Mouse (Mus musculus): ENCODE measurements at regions not wholly inside any gene's neighbourhood (a gene's known extent, or its start where the extent isn't known, plus 50 kb on each side); places are given as distances from the start of the nearest gene placed in this dataset.

- no peaks in the 10 kb centered on the region for H3K9me3 ChIP-seq (replicated peaks; ENCODE audit: control insufficient read depth, low read length)
- no peaks in the 10 kb centered on the region for H3K36me3 ChIP-seq (replicated peaks; ENCODE audit: control insufficient read depth, insufficient read depth, low read depth, low read length)
- H3K27ac ChIP-seq (replicated peaks; ENCODE audit: low read depth, low read length): no peak overlapping the region
- H3K27me3 ChIP-seq (ENCODE audit: control insufficient read depth, insufficient read depth, low read length): no peaks in the 10 kb centered on the region
- no peaks in the 10 kb centered on the region for H3K4me1 ChIP-seq (ENCODE audit: control insufficient read depth, insufficient read depth, low read length)
- no peak overlapping the region for H3K9ac ChIP-seq (replicated peaks; ENCODE audit: low read length)
- no peak for DNase-seq (ENCODE audit: low spot score)
- WGBS: 84% methylated on average over 6 of the region's 6 CpGs
- no peak overlapping the region for H3K4me2 ChIP-seq (ENCODE audit: low read depth, low read length)
- ATAC-seq (replicated peaks; ENCODE audit: insufficient number of reproducible peaks, low FRiP score, low TSS enrichment, low read depth): no peak
- H3K4me3 ChIP-seq (ENCODE audit: low read depth, low read length): no peak overlapping the region
These were observed 103.3 kb upstream of the Cdh5 start for GRCm38 (mm10) chr8:103998143-103998542.

- Histone ChIP-seq H3K36me3 (replicated peaks; ENCODE audit: control insufficient read depth, insufficient read depth, low read depth, low read length) (no peaks in the 10 kb centered on the region), H3K9me3 (replicated peaks; ENCODE audit: control insufficient read depth, low read length) (no peaks in the 10 kb centered on the region), H3K27me3 (ENCODE audit: control insufficient read depth, insufficient read depth, low read length) (no peaks in the 10 kb centered on the region), H3K4me3 (ENCODE audit: low read depth, low read length) (no peak overlapping the region), H3K4me1 (ENCODE audit: control insufficient read depth, insufficient read depth, low read length) (no peaks in the 10 kb centered on the region), H3K27ac (replicated peaks; ENCODE audit: low read depth, low read length) (no peak overlapping the region), H3K4me2 (ENCODE audit: low read depth, low read length) (no peak overlapping the region), H3K9ac (replicated peaks; ENCODE audit: low read length) (no peak overlapping the region)
- DNase-seq (ENCODE audit: low spot score) (no peak), ATAC-seq (replicated peaks; ENCODE audit: insufficient number of reproducible peaks, low FRiP score, low TSS enrichment, low read depth) (no peak)
- WGBS: 64% methylated on average over 2 of the region's 2 CpGs
These were observed 94.2 kb upstream of the Cdh5 start for GRCm38 (mm10) chr8:104007209-104007608.

- no peak overlapping the region for H3K4me3 ChIP-seq (ENCODE audit: low read depth, low read length)
- no peaks in the 10 kb centered on the region for H3K36me3 ChIP-seq (replicated peaks; ENCODE audit: control insufficient read depth, insufficient read depth, low read depth, low read length)
- H3K4me2 ChIP-seq (ENCODE audit: low read depth, low read length): no peak overlapping the region
- no peaks in the 10 kb centered on the region for H3K4me1 ChIP-seq (ENCODE audit: control insufficient read depth, insufficient read depth, low read length)
- ATAC-seq (replicated peaks; ENCODE audit: insufficient number of reproducible peaks, low FRiP score, low TSS enrichment, low read depth) (no peak), DNase-seq (ENCODE audit: low spot score) (no peak)
- no peak overlapping the region for H3K27ac ChIP-seq (replicated peaks; ENCODE audit: low read depth, low read length)
- WGBS: 54% methylated on average over 5 of the region's 5 CpGs
- no peaks in the 10 kb centered on the region for H3K9me3 ChIP-seq (replicated peaks; ENCODE audit: control insufficient read depth, low read length)
- no peak overlapping the region for H3K9ac ChIP-seq (replicated peaks; ENCODE audit: low read length)
- H3K27me3 ChIP-seq (ENCODE audit: control insufficient read depth, insufficient read depth, low read length): no peaks in the 10 kb centered on the region
These were observed 92.7 kb upstream of the Cdh5 start for GRCm38 (mm10) chr8:104008756-104009155.

GRCm38 (mm10) chr8:104009306-104009705 is 92.1 kb upstream of the Cdh5 start:
- Histone ChIP-seq H3K9ac (replicated peaks; ENCODE audit: low read length) (no peak overlapping the region), H3K27me3 (ENCODE audit: control insufficient read depth, insufficient read depth, low read length) (no peaks in the 10 kb centered on the region), H3K4me3 (ENCODE audit: low read depth, low read length) (no peak overlapping the region), H3K9me3 (replicated peaks; ENCODE audit: control insufficient read depth, low read length) (no peaks in the 10 kb centered on the region), H3K4me1 (ENCODE audit: control insufficient read depth, insufficient read depth, low read length) (no peaks in the 10 kb centered on the region), H3K4me2 (ENCODE audit: low read depth, low read length) (no peak overlapping the region), H3K36me3 (replicated peaks; ENCODE audit: control insufficient read depth, insufficient read depth, low read depth, low read length) (no peaks in the 10 kb centered on the region), H3K27ac (replicated peaks; ENCODE audit: low read depth, low read length) (no peak overlapping the region)
- no peak for ATAC-seq (replicated peaks; ENCODE audit: insufficient number of reproducible peaks, low FRiP score, low TSS enrichment, low read depth)
- no peak for DNase-seq (ENCODE audit: low spot score)
- 90% methylated on average over 6 of the region's 6 CpGs for WGBS

GRCm38 (mm10) chr8:104022231-104022630 is 79.2 kb upstream of the Cdh5 start:
- Histone ChIP-seq H3K36me3 (replicated peaks; ENCODE audit: control insufficient read depth, insufficient read depth, low read depth, low read length) (no peaks in the 10 kb centered on the region), H3K4me2 (ENCODE audit: low read depth, low read length) (no peak overlapping the region), H3K4me3 (ENCODE audit: low read depth, low read length) (no peak overlapping the region), H3K4me1 (ENCODE audit: control insufficient read depth, insufficient read depth, low read length) (no peaks in the 10 kb centered on the region), H3K27me3 (ENCODE audit: control insufficient read depth, insufficient read depth, low read length) (no peaks in the 10 kb centered on the region), H3K9me3 (replicated peaks; ENCODE audit: control insufficient read depth, low read length) (no peaks in the 10 kb centered on the region), H3K27ac (replicated peaks; ENCODE audit: low read depth, low read length) (peak overlapping the region; percentile 86), H3K9ac (replicated peaks; ENCODE audit: low read length) (no peak overlapping the region)
- DNase-seq (ENCODE audit: low spot score): no peak
- WGBS: 62% methylated on average over 7 of the region's 7 CpGs
- ATAC-seq (replicated peaks; ENCODE audit: insufficient number of reproducible peaks, low FRiP score, low TSS enrichment, low read depth): no peak

GRCm38 (mm10) chr8:104022691-104023509 is 78.5 kb upstream of the Cdh5 start:
- no peaks in the 10 kb centered on the region for H3K27me3 ChIP-seq (ENCODE audit: control insufficient read depth, insufficient read depth, low read length)
- peak; percentile 88 for DNase-seq (ENCODE audit: low spot score)
- no peak overlapping the region for H3K4me3 ChIP-seq (ENCODE audit: low read depth, low read length)
- no peak overlapping the region for H3K4me2 ChIP-seq (ENCODE audit: low read depth, low read length)
- H3K9me3 ChIP-seq (replicated peaks; ENCODE audit: control insufficient read depth, low read length): no peaks in the 10 kb centered on the region
- 24% methylated on average over 9 of the region's 9 CpGs for WGBS
- H3K9ac ChIP-seq (replicated peaks; ENCODE audit: low read length): no peak overlapping the region
- peak overlapping the region; percentile 86 for H3K27ac ChIP-seq (replicated peaks; ENCODE audit: low read depth, low read length)
- no peaks in the 10 kb centered on the region for H3K36me3 ChIP-seq (replicated peaks; ENCODE audit: control insufficient read depth, insufficient read depth, low read depth, low read length)
- ATAC-seq (replicated peaks; ENCODE audit: insufficient number of reproducible peaks, low FRiP score, low TSS enrichment, low read depth): peak; percentile 93
- no peaks in the 10 kb centered on the region for H3K4me1 ChIP-seq (ENCODE audit: control insufficient read depth, insufficient read depth, low read length)

GRCm38 (mm10) chr8:104027161-104027821 is 74.1 kb upstream of the Cdh5 start:
- Histone ChIP-seq H3K27me3 (ENCODE audit: control insufficient read depth, insufficient read depth, low read length) (no peaks in the 10 kb centered on the region), H3K9ac (replicated peaks; ENCODE audit: low read length) (no peak overlapping the region), H3K4me2 (ENCODE audit: low read depth, low read length) (no peak overlapping the region), H3K27ac (replicated peaks; ENCODE audit: low read depth, low read length) (no peak overlapping the region), H3K36me3 (replicated peaks; ENCODE audit: control insufficient read depth, insufficient read depth, low read depth, low read length) (no peaks in the 10 kb centered on the region), H3K9me3 (replicated peaks; ENCODE audit: control insufficient read depth, low read length) (no peaks in the 10 kb centered on the region), H3K4me3 (ENCODE audit: low read depth, low read length) (no peak overlapping the region), H3K4me1 (ENCODE audit: control insufficient read depth, insufficient read depth, low read length) (no peaks in the 10 kb centered on the region)
- no peak for ATAC-seq (replicated peaks; ENCODE audit: insufficient number of reproducible peaks, low FRiP score, low TSS enrichment, low read depth)
- DNase-seq (ENCODE audit: low spot score): peak; percentile 85
- WGBS: 59% methylated on average over 11 of the region's 11 CpGs

GRCm38 (mm10) chr8:104028626-104029025 is 72.8 kb upstream of the Cdh5 start:
- Histone ChIP-seq H3K27ac (replicated peaks; ENCODE audit: low read depth, low read length) (0 out of 2 replicates have a peak overlapping the region, but pooled peaks have one; percentile 36), H3K4me2 (ENCODE audit: low read depth, low read length) (peak overlapping the region; percentile 16; the same call in 1 of the 2 replicates), H3K4me3 (ENCODE audit: low read depth, low read length) (no peak overlapping the region)

More at GRCm38 (mm10) chr8:104028626-104029025, 72.8 kb upstream of the Cdh5 start:
- no peaks in the 10 kb centered on the region for H3K9me3 ChIP-seq (replicated peaks; ENCODE audit: control insufficient read depth, low read length)
- no peaks in the 10 kb centered on the region for H3K27me3 ChIP-seq (ENCODE audit: control insufficient read depth, insufficient read depth, low read length)
- ATAC-seq (replicated peaks; ENCODE audit: insufficient number of reproducible peaks, low FRiP score, low TSS enrichment, low read depth) (peak; percentile 90), DNase-seq (ENCODE audit: low spot score) (peak; percentile 95)
- 0 out of 2 replicates have a peak overlapping the region, but pooled peaks have one; percentile 22 for H3K9ac ChIP-seq (replicated peaks; ENCODE audit: low read length)
- no peaks in the 10 kb centered on the region for H3K4me1 ChIP-seq (ENCODE audit: control insufficient read depth, insufficient read depth, low read length)
- WGBS: 2% methylated on average over 22 of the region's 22 CpGs
- no peaks in the 10 kb centered on the region for H3K36me3 ChIP-seq (replicated peaks; ENCODE audit: control insufficient read depth, insufficient read depth, low read depth, low read length)

Data from embryonic facial prominence, embryonic 11.5 days (tissue).